Mouse (Mus musculus) heart, adult 2 months (tissue): Measurements from ENCODE around the gene 6430571L13Rik.

Experiments
- CTCF ChIP-seq: fragments of 200-600 bp; IDR thresholded peaks from 2 replicates; pipeline ENCODE4 v1.8.1; 2022; ENCODE audit warnings: antibody characterized with exemption, mild to moderate bottlenecking, moderate library complexity
- POLR2A ChIP-seq: fragments of 200-500 bp; IDR thresholded peaks from 2 replicates; pipeline ENCODE4 v1.6.1; 2011; ENCODE audit warnings: mild to moderate bottlenecking, low read depth, low read length, control low read depth; ENCODE audit not compliant: insufficient read depth

GRCm38 (mm10) chr9:107384396-107384795 is 44.0 kb downstream of the 6430571L13Rik start:
- TF ChIP-seq CTCF = no peak
- TF ChIP-seq POLR2A = no peak
